Mouse (Mus musculus) cortical plate, adult 2 months (tissue): ENCODE data around the gene Uhrf1. TPM values are rescaled to one million over a fixed set of nuclear protein-coding genes. Genes with fewer than 3 reads are reported as not detected.

Source experiments
- H3K27ac ChIP-seq: fragments of 200-500 bp; 2 replicates; pipeline ENCODE4 v1.5.1; 2012; ENCODE audit warnings: low read length, control low read depth, inconsistent platforms; ENCODE audit not compliant: insufficient read depth
- H3K4me1 ChIP-seq: fragments of 200-500 bp; 2 replicates; pipeline ENCODE4 v1.6.1; 2011; ENCODE audit warnings: low read length; ENCODE audit not compliant: control insufficient read depth, insufficient read depth
- H3K4me3 ChIP-seq: fragments of 200-500 bp; 2 replicates; pipeline ENCODE4 v1.5.1; 2011; ENCODE audit warnings: mild to moderate bottlenecking, low read length, control low read depth; ENCODE audit not compliant: insufficient read depth
- CTCF ChIP-seq: fragments of 200-500 bp; IDR thresholded peaks from 2 replicates; pipeline ENCODE4 v1.5.1; 2011; ENCODE audit warnings: mild to moderate bottlenecking, control low read depth, low read length; ENCODE audit not compliant: insufficient read depth; ENCODE audit errors: extremely low read depth
- POLR2A ChIP-seq: fragments of 200-500 bp; IDR thresholded peaks from 2 replicates; pipeline ENCODE4 v1.6.1; 2011; ENCODE audit warnings: mild to moderate bottlenecking, low read length, control low read depth; ENCODE audit not compliant: insufficient read depth; ENCODE audit errors: extremely low read depth
- polyA plus RNA-seq: library from polyadenylated mRNA; depleted of rRNA; stranded (reverse); fragments of >200 nt; gene quantifications from 2 replicates; pipeline ENCODE4 v1.2.3, GENCODE M21; 2012

Uhrf1 gene
- polyA plus RNA-seq, 1 experiment, result 1.8 TPM

GRCm38 (mm10) chr17:56356921-56357885 is 54.1 kb downstream of the Uhrf1 start:
- Histone ChIP-seq H3K4me3 (no peak overlapping the region), H3K4me1 (peaks cover 19% of the 10 kb centered on the region), H3K27ac (no peak overlapping the region)
- TF ChIP-seq CTCF, result peak; percentile 99
- no peak for TF ChIP-seq POLR2A

GRCm38 (mm10) chr17:56359183-56359725 is 56.1 kb downstream of the Uhrf1 start:
- TF ChIP-seq POLR2A, result no peak
- peak; percentile 12; the same call in 1 of the 2 replicates for TF ChIP-seq CTCF
- H3K27ac ChIP-seq, result 0 out of 2 replicates have a peak overlapping the region, but pooled peaks have one; percentile 19
- peaks cover 19% of the 10 kb centered on the region for H3K4me1 ChIP-seq
- no peak overlapping the region for H3K4me3 ChIP-seq

GRCm38 (mm10) chr17:56359864-56360263 is 56.7 kb downstream of the Uhrf1 start:
- H3K4me1 ChIP-seq, result peaks cover 19% of the 10 kb centered on the region
- H3K27ac ChIP-seq, result peak overlapping the region; percentile 45
- TF ChIP-seq POLR2A, result no peak
- TF ChIP-seq CTCF, result no peak
- no peak overlapping the region for H3K4me3 ChIP-seq

- H3K4me1 ChIP-seq, result peaks cover 20% of the 10 kb centered on the region
- TF ChIP-seq CTCF (no peak), POLR2A (no peak)
- H3K27ac ChIP-seq, result peak overlapping the region; percentile 45
- H3K4me3 ChIP-seq, result no peak overlapping the region
These were observed 57.3 kb downstream of the Uhrf1 start for GRCm38 (mm10) chr17:56360451-56360850.

GRCm38 (mm10) chr17:56361542-56361941 is 58.4 kb downstream of the Uhrf1 start:
- Histone ChIP-seq H3K4me1 (peaks cover 23% of the 10 kb centered on the region), H3K4me3 (no peak overlapping the region), H3K27ac (peak overlapping the region; percentile 45)
- TF ChIP-seq CTCF (no peak), POLR2A (no peak)

GRCm38 (mm10) chr17:56365791-56366673 is 62.9 kb downstream of the Uhrf1 start:
- TF ChIP-seq POLR2A, result no peak
- no peak for TF ChIP-seq CTCF
- Histone ChIP-seq H3K27ac (no peak overlapping the region), H3K4me3 (no peak overlapping the region), H3K4me1 (peaks cover 25% of the 10 kb centered on the region)

GRCm38 (mm10) chr17:56368291-56368790 is 65.2 kb downstream of the Uhrf1 start:
- H3K4me1 ChIP-seq, result peaks cover 30% of the 10 kb centered on the region

GRCm38 (mm10) chr17:56370090-56370489 is 67.0 kb downstream of the Uhrf1 start:
- H3K4me1 ChIP-seq, result peaks cover 34% of the 10 kb centered on the region
- no peak overlapping the region for H3K4me3 ChIP-seq

More at GRCm38 (mm10) chr17:56368291-56368790, 65.2 kb downstream of the Uhrf1 start:
- Histone ChIP-seq H3K4me3 (no peak overlapping the region), H3K27ac (no peak overlapping the region)
- TF ChIP-seq CTCF (no peak), POLR2A (no peak)

GRCm38 (mm10) chr17:56371029-56371660 is 68.0 kb downstream of the Uhrf1 start:
- no peak overlapping the region for H3K4me3 ChIP-seq
- peak; percentile 44; the same call in 1 of the 2 replicates for TF ChIP-seq POLR2A
- TF ChIP-seq CTCF, result no peak
- H3K4me1 ChIP-seq, result peaks cover 31% of the 10 kb centered on the region
- H3K27ac ChIP-seq, result peak overlapping the region; percentile 86

More at GRCm38 (mm10) chr17:56370090-56370489, 67.0 kb downstream of the Uhrf1 start:
- peak overlapping the region; percentile 86 for H3K27ac ChIP-seq
- TF ChIP-seq CTCF (no peak), POLR2A (no peak)
